Mouse (Mus musculus) spleen, adult 2 months (tissue): ENCODE measurements around the gene Plk1. TPM values are rescaled to one million over a fixed set of nuclear protein-coding genes. Genes with fewer than 3 reads are reported as not detected.
A peak's percentile ranks its signal among the peaks of the same experiment; 100 is the strongest.

ENCODE experiments used
- DNase-seq, 2 experiments: peaks; one replicate each; pipeline versions ENCODE4 v3.0.0 to v3.0.0-alpha.2; 2012 to 2021; ENCODE audit warnings: low spot score in 2 of 2, low read depth in 1 of 2
- H3K27ac ChIP-seq: fragments of 200-500 bp; 2 replicates; pipeline ENCODE4 v1.5.1; 2012; ENCODE audit warnings: low read length, inconsistent platforms; ENCODE audit not compliant: insufficient read depth
- H3K27me3 ChIP-seq: fragments of 200-500 bp; 2 replicates; pipeline ENCODE4 v1.6.1; 2012; ENCODE audit warnings: mild to moderate bottlenecking, moderate library complexity, low read length, inconsistent platforms; ENCODE audit not compliant: control insufficient read depth, insufficient read depth
- H3K36me3 ChIP-seq: fragments of 200-500 bp; 2 replicates; pipeline ENCODE4 v1.6.1; 2012; ENCODE audit warnings: mild to moderate bottlenecking, low read length, inconsistent platforms; ENCODE audit not compliant: control insufficient read depth, insufficient read depth
- H3K4me1 ChIP-seq: fragments of 200-500 bp; 2 replicates; pipeline ENCODE4 v1.6.1; 2011; ENCODE audit warnings: inconsistent platforms; ENCODE audit not compliant: control insufficient read depth, insufficient read depth, insufficient read length
- H3K4me3 ChIP-seq: fragments of 200-500 bp; 2 replicates; pipeline ENCODE4 v1.5.1; 2011; ENCODE audit warnings: mild to moderate bottlenecking, inconsistent platforms; ENCODE audit not compliant: insufficient read depth, insufficient read length; ENCODE audit errors: extremely low read depth
- CTCF ChIP-seq: fragments of 200-500 bp; IDR thresholded peaks from 2 replicates; pipeline ENCODE4 v1.5.1; 2011; ENCODE audit warnings: mild to moderate bottlenecking, inconsistent platforms; ENCODE audit not compliant: insufficient read depth, insufficient read length, insufficient replicate concordance; ENCODE audit errors: extremely low read depth
- POLR2A ChIP-seq: fragments of 200-500 bp; IDR thresholded peaks from 2 replicates; pipeline ENCODE4 v1.6.1; 2011; ENCODE audit warnings: low read depth, low read length, inconsistent platforms
- WGBS: fragments of 180-500 bp; shearing (Covaris S2); methylation state at CpG from one replicate; pipeline ENCODE4 v1.1.7; 2018; 5-methylcytosine and 5-hydroxymethylcytosine counted together
- polyA plus RNA-seq: library from polyadenylated mRNA; depleted of rRNA; stranded (reverse); fragments of >200 nt; gene quantifications from 2 replicates; pipeline ENCODE4 v1.2.3, GENCODE M21; 2012

Plk1 gene
- polyA plus RNA-seq, 1 experiment: 11.3 TPM

GRCm38 (mm10) chr7:122133338-122133625, 26.0 kb upstream of the Plk1 start:
- no peak for DNase-seq

DNA sequence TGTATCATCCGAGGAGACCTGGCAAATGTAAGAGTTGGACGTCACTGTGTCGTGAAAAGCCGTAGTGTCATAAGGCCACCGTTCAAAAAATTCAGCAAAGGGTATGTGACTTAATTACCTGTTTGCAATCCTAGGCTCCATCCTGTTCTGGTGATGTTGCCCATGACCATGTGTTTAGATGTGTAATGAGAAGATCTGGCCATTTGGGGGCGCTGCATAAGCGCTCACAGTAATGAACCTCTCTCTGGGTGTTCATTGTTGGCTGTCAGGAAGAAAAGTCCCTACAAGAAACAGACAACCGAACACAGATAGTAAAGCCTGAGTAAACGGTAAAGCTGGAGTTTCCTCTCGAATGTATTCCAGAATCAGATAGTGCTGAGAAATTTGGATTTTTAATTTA, 24.2 kb upstream of the Plk1 start:
- Histone ChIP-seq H3K4me3 (no peak overlapping the region), H3K27me3 (no peaks in the 10 kb centered on the region), H3K27ac (no peak overlapping the region), H3K36me3 (peaks cover 31% of the 10 kb centered on the region), H3K4me1 (peaks cover 2% of the 10 kb centered on the region; the same call in 1 of the 2 replicates)
- DNase-seq: no peak
- 82% methylated on average over 10 of the region's 10 CpGs for WGBS
- no peak for TF ChIP-seq CTCF

More at GRCm38 (mm10) chr7:122133338-122133625, 26.0 kb upstream of the Plk1 start:
- peak overlapping the region; percentile 98 for H3K4me3 ChIP-seq
- H3K27me3 ChIP-seq: no peaks in the 10 kb centered on the region
- WGBS: 12% methylated on average over 8 of the region's 8 CpGs
- peak overlapping the region; percentile 83 for H3K27ac ChIP-seq
- TF ChIP-seq CTCF: no peak
- no peak for TF ChIP-seq POLR2A
- peaks cover 15% of the 10 kb centered on the region for H3K36me3 ChIP-seq
- H3K4me1 ChIP-seq: peaks cover 2% of the 10 kb centered on the region; the same call in 1 of the 2 replicates

- H3K4me1 ChIP-seq: peaks cover 2% of the 10 kb centered on the region; the same call in 1 of the 2 replicates
- no peak for DNase-seq
- no peaks in the 10 kb centered on the region for H3K27me3 ChIP-seq
- TF ChIP-seq CTCF: no peak
- TF ChIP-seq POLR2A: no peak
- peaks cover 37% of the 10 kb centered on the region for H3K36me3 ChIP-seq
- H3K4me3 ChIP-seq: no peak overlapping the region
- no peak overlapping the region for H3K27ac ChIP-seq
Observed at GRCm38 (mm10) chr7:122137071-122137470, 22.2 kb upstream of the Plk1 start.

- 75% methylated on average over 5 of the region's 5 CpGs for WGBS
- Histone ChIP-seq H3K4me1 (peaks cover 2% of the 10 kb centered on the region; the same call in 1 of the 2 replicates), H3K27me3 (no peaks in the 10 kb centered on the region), H3K4me3 (no peak overlapping the region), H3K27ac (no peak overlapping the region), H3K36me3 (peaks cover 45% of the 10 kb centered on the region)
- DNase-seq: no peak
- TF ChIP-seq POLR2A: no peak
- TF ChIP-seq CTCF: no peak
Observed at GRCm38 (mm10) chr7:122138190-122138589, 21.0 kb upstream of the Plk1 start.

GRCm38 (mm10) chr7:122140991-122141390, 18.2 kb upstream of the Plk1 start:
- Histone ChIP-seq H3K27me3 (no peaks in the 10 kb centered on the region), H3K4me3 (no peak overlapping the region), H3K4me1 (no peaks in the 10 kb centered on the region), H3K36me3 (peaks cover 52% of the 10 kb centered on the region), H3K27ac (no peak overlapping the region)
- TF ChIP-seq CTCF (no peak), POLR2A (no peak)
- DNase-seq: no peak

DNA sequence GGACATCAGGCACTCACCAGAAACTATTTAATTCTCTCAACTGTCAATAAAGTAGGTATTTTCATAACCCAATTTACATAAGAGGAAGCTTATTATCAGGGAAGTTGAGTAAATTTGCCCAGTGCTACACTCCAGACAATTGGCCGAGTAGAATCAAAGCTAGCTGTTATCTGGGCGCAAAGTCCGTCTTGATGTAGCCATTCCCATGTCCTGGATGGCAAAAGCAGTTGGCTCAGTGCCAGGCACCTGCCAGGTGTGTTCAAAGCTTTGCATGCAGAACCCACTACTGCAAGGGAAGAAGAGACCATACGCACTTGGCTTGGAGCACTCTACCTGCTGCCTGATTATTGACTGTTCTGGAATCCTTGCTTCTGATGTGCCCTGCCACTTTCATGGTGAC, 6.8 kb upstream of the Plk1 start:
- Histone ChIP-seq H3K36me3 (peaks cover 13% of the 10 kb centered on the region), H3K27me3 (no peaks in the 10 kb centered on the region), H3K4me1 (no peaks in the 10 kb centered on the region), H3K4me3 (no peak overlapping the region), H3K27ac (no peak overlapping the region)
- TF ChIP-seq CTCF (no peak), POLR2A (no peak)
- WGBS: 87% methylated on average over 4 of the region's 4 CpGs
- DNase-seq: no peak

- H3K27ac ChIP-seq: 0 out of 2 replicates have a peak overlapping the region, but pooled peaks have one; percentile 4
- H3K27me3 ChIP-seq: no peaks in the 10 kb centered on the region
- 4% methylated on average over 13 of the region's 13 CpGs for WGBS
- H3K4me1 ChIP-seq: peaks cover 8% of the 10 kb centered on the region; the same call in 1 of the 2 replicates
- no peaks in the 10 kb centered on the region for H3K36me3 ChIP-seq
- no peak for DNase-seq
- H3K4me3 ChIP-seq: peak overlapping the region; percentile 88
- TF ChIP-seq CTCF: no peak
- no peak for TF ChIP-seq POLR2A
Observed at GRCm38 (mm10) chr7:122158488-122158887, 751 bp upstream of the Plk1 start.
